Mouse (Mus musculus) lung, adult 2 months (tissue): ENCODE data around the gene Pnpo. TPM values are rescaled to one million over a fixed set of nuclear protein-coding genes. Genes with fewer than 3 reads are reported as not detected.
A peak's percentile ranks its signal among the peaks of the same experiment; 100 is the strongest.

Experiments used
- DNase-seq: peaks from one replicate; pipeline ENCODE4 v3.0.0; 2022
- H3K4me1 ChIP-seq: fragments of 200-500 bp; 2 replicates; pipeline ENCODE4 v1.6.1; 2011; ENCODE audit warnings: low read length; ENCODE audit not compliant: control insufficient read depth, insufficient read depth
- H3K4me3 ChIP-seq: fragments of 200-500 bp; replicated peaks from 2 replicates; pipeline ENCODE3; 2011; ENCODE audit warnings: low read depth, mild to moderate bottlenecking, control low read depth, low read length; ENCODE audit errors: extremely low read depth
- CTCF ChIP-seq: fragments of 200-500 bp; IDR thresholded peaks from 2 replicates; pipeline ENCODE4 v1.5.1; 2011; ENCODE audit warnings: mild to moderate bottlenecking, low read length, control low read depth; ENCODE audit not compliant: insufficient read depth
- POLR2A ChIP-seq: fragments of 200-500 bp; IDR thresholded peaks from 2 replicates; pipeline ENCODE4 v1.6.1; 2011; ENCODE audit warnings: low read depth, mild to moderate bottlenecking, control low read depth, low read length, borderline replicate concordance; ENCODE audit errors: extremely low read depth
- WGBS: fragments of 180-500 bp; shearing (Covaris S2); methylation state at CpG from one replicate; pipeline ENCODE4 v1.1.7; 2018; 5-methylcytosine and 5-hydroxymethylcytosine counted together
- polyA plus RNA-seq: library from polyadenylated mRNA; depleted of rRNA; stranded (reverse); fragments of >200 nt; gene quantifications from 2 replicates; pipeline ENCODE4 v1.2.3, GENCODE M21; 2012

Gene Pnpo
- polyA plus RNA-seq, 1 experiment, result 24.0 TPM

DNA sequence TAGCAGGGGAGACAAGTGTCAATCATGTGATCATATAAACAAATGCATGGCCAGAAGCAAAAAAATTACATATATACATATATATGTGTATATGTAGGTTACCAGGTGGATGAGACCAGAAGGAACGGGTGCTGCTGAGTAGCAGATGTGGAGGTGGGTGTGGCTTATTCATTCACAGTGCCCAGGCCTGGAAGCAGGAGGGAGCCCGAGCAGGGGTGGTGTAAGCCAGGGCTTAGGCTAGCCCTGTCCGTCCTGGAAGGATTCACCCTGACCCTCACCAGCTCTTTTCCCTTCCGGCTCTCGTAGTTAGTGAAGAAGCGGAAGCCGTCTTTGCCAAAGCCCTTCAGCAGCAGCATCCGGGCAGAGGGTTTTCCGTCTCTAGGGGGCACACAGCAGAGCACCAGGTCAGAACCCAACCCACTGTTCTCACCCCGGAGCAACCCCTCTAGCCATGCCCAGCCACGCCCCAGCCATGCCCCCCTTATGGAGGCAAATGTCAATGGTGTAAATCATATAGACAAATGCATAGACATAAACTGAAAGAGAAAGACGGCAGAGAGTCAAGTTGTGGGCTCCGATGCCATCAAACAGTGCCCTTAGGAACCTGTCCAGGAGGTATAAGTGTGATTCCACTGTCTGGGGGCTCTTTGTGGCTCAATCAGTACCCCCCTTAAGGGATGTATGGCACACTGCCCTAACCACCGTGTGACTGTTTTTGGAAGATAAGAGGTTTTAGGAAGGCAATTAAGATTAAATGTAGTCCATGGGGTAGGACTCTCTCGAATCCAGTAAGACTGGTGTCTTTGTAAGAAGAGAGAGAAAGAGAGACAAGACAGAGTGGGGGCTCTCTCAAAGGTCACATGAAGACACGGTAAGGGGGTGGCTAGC, 3.0 kb downstream of the Pnpo start:
- 71% methylated on average over 16 of the region's 16 CpGs for WGBS
- TF ChIP-seq POLR2A (no peak), CTCF (no peak)
- DNase-seq, result no peak
- peaks cover 10% of the 10 kb centered on the region for H3K4me1 ChIP-seq
- no peak overlapping the region for H3K4me3 ChIP-seq

DNA sequence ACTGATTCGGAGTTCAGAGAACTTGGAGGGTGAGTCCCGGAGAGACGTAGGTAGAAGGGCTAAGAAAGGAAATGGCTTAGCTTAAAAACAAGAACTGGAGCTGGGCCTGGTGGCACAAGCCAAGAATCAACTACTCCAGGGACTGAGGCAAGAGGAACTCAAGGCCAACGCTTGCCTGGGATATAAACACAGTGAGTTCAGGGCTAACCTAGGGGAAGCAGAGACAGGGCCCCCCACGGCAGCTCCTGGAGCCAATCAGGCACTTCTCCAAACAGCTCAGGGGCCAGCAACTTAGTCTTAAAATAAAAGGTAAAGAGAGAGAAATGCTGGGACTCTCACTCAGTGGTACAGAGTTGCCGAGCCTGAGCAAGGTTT, 5.4 kb downstream of the Pnpo start:
- Histone ChIP-seq H3K4me3 (no peak overlapping the region), H3K4me1 (peaks cover 6% of the 10 kb centered on the region; the same call in 1 of the 2 replicates)
- WGBS, result 58% methylated on average over 6 of the region's 6 CpGs
- no peak; the same call in 1 of the 2 replicates for TF ChIP-seq POLR2A
- DNase-seq, result no peak

DNA sequence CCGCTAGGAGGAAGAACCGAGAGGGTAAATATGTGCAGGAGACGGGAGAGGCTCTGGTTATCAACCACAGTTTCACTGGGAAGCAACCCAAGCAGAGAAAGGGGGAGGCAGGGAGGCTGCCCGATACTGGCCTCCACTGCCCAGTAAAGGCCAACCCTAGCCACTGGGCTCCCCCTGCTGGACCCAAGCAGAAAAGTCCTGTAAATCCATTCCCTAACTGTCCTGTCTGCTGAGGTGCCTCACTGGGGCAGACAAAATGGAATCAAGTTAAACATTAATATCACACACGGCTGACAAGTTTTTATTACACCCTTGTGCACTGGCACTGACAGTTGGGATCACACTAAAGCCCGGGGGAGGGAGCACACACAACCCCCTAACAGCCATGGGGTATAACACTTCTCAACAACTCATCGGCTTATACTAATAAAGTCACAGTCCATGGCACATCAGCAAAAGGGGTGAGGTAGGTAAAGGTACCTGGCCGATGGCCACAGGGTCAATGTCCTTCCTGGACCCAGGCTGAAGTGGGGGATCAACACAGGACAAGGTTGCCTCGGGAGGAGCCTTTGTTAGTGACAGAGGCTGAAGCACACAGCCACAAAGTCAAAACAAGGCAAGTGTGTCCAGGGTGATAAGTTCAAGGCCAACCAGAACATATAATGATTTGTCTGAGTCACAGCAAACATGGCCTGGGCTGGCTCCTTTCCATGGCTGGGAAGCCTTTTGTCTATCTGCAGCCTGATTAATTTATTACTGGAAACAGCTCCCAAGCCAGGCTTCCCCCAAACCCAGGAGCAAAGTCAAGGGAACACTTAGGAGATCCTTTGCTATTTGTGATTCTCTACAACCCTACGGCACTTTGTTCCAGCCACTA, 6.0 kb downstream of the Pnpo start:
- H3K4me1 ChIP-seq, result peaks cover 4% of the 10 kb centered on the region; the same call in 1 of the 2 replicates
- no peak overlapping the region for H3K4me3 ChIP-seq
- TF ChIP-seq POLR2A (peak; percentile 40; the same call in 1 of the 2 replicates), CTCF (peak; percentile 78)
- peak; percentile 73 for DNase-seq
- WGBS, result 37% methylated on average over 10 of the region's 10 CpGs

DNA sequence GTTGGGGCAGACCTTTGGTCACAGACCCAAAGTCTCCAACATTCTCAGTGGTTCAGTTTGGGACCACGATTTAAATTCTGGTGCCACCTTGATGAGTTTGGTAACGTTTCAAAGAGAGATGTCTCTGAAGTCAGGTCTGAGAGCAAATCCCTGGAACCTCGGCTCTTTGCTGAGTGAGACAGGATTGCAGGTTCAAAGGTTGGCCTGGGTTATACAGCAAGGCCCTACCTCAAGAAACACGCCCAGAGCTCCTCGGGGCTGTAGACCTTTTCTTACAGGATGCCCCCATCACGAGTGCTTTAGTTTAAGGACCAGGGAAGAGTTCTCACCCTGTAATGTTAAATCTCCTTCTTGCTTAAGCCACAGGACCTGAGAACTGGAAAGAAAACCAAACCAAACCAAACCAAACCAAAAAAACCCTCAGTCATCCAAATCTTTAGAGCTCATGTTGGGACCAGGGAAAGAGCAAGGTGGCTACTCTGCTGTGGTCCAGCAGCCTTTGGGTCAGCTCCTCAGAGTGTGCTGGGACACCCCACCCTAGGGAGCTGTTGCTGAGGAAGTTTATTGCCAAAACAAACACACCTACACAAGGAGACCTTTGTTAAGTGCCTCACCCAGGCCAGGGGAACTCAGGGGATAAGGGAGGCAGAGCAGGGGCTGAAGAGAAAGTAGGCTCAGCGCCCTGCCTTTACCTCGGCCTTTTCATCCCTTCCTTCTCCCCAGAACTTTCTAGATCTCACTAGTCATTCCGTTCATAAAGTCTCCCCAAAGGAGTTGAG, 7.7 kb downstream of the Pnpo start:
- no peak for DNase-seq
- Histone ChIP-seq H3K4me1 (0 out of 2 replicates have a peak, but pooled peaks cover 4% of the 10 kb centered on the region), H3K4me3 (no peak overlapping the region)
- 65% methylated on average over 9 of the region's 9 CpGs for WGBS
- TF ChIP-seq CTCF (no peak), POLR2A (peak; percentile 26; the same call in 1 of the 2 replicates)

DNA sequence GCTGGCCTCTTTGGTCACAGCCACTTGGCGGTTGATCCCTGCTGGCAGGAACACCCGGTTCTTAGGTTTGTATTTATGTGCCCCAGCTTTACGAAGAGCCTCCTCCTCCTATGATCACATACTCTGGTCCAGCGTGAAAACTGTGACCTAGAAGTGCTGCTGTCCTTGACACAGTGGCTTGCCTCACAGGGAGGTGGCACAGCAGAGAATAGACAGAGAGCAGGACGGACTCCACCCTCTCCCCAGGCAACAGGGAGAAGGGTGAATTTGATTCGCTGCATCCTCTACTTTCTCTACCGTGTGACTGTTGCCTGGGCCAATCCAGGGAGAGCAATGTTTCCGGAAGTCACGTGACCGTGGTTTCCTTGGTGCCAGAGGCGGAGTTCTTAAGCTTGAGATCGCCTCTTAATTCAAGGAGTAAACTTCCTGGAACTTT, 8.8 kb downstream of the Pnpo start:
- 21% methylated on average over 12 of the region's 12 CpGs for WGBS
- Histone ChIP-seq H3K4me3 (no peak overlapping the region), H3K4me1 (0 out of 2 replicates have a peak, but pooled peaks cover 4% of the 10 kb centered on the region)
- DNase-seq, result peak; percentile 73
- no peak for TF ChIP-seq CTCF
- peak; percentile 80; the same call in 1 of the 2 replicates for TF ChIP-seq POLR2A

DNA sequence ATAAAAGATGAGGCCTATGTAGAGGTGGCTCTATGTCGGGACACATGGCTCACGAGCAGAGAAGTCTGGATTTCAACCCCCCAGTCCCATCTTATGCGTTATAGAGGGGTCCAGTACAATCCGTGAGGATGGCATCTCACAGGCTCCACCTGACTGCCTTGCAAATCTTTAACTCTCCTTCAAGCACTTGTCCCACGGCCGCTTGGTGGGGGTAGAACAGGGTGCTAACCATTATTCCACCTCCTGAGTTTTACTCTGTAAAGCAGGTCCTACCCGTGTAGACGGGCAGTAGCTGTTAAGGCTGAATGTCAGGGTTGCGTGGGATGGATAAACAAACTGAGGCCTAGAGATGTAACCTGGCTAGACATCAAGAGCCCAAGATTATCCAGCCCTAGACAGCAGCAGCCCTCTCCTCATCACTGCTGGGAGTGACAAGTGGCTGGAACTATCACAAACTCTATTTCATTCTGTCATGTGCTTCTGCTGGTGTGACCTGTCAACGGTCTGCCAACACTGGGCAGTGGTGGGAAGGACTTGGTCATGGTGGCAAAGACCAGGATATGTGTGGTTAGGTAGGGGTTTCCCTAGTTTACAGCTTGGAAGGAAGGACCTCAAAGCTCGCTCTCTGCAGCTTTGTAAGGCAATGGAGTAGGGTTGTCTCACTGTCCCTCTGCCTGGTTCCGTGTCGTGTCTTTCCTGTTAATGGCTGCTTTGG, 10.1 kb downstream of the Pnpo start:
- 71% methylated on average over 13 of the region's 13 CpGs for WGBS
- Histone ChIP-seq H3K4me3 (no peak overlapping the region), H3K4me1 (0 out of 2 replicates have a peak, but pooled peaks cover 4% of the 10 kb centered on the region)
- DNase-seq, result no peak
- TF ChIP-seq POLR2A (no peak), CTCF (no peak)

DNA sequence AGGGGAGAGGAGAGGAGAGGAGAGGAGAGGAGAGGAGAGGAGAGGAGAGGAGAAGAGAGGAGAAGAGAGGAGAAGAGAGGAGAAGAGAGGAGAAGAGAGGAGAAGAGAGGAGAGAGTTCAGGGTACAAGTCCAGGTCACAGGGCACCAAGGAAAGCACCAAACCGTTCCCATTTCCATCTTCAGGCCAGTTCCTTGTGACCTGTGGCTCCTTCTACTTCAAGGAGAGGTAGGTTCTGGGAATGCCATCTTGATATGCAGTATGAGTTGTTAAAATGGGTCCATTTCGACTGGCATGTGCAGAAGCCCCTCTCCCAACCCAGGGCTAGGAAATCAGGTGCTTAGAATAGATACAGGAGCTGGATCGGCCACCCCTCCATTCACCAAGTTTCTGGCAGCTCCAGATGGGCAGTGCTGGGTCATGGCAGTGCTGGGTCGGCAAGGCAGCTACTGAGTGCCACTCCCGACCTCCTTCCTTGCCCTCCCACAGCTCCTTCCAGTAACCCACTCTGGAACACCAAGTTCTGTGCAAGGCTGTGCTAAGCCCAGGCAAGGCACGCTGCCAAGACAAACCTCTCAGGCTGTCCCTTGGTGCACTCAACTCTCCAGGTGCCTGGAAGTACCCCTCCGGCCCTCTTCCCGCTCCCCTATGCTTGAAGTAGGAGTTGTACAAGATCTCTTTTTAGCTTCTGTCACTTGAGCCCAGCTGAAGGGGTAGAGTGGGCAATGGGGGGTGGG, 12.3 kb downstream of the Pnpo start:
- 48% methylated on average over 8 of the region's 8 CpGs for WGBS
- Histone ChIP-seq H3K4me3 (peak overlapping the region; percentile 22), H3K4me1 (no peaks in the 10 kb centered on the region)
- TF ChIP-seq POLR2A (peak; percentile 78; the same call in 1 of the 2 replicates), CTCF (no peak)
- peak; percentile 88 for DNase-seq

DNA sequence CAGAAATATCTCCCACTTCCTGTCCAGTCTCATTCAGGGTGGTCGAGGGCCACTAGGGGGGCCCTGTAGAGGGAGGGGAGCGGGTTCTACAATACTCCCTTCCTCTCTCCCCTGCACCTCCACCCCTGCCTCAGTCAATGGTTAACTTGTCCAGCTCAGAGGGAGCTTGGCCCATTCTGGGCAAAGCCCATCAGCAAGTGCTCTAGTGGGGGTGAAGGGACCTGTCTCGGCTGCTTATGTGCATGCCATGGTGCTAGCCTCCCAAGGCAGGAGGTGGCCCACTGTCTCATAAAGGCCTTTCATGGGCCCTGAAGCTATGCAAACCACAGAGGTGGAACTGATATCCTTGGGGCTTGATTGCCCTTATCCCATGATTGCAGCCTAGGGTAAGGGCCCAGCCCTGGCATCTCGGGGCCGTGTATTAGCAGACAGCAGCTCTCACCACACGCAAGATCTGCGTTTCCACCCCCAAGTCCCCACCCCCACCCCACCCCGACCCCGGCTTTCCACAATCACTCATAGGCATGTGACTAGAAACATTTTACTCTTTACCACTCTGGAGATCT, 13.9 kb downstream of the Pnpo start:
- no peaks in the 10 kb centered on the region for H3K4me1 ChIP-seq
- DNase-seq, result peak; percentile 42
- TF ChIP-seq CTCF (no peak), POLR2A (peak; percentile 56; the same call in 1 of the 2 replicates)
- H3K4me3 ChIP-seq, result peak overlapping the region; percentile 65
- 49% methylated on average over 9 of the region's 9 CpGs for WGBS
